ENCODE assay signal across 8 mouse cellular contexts in the genomic region with DNA sequence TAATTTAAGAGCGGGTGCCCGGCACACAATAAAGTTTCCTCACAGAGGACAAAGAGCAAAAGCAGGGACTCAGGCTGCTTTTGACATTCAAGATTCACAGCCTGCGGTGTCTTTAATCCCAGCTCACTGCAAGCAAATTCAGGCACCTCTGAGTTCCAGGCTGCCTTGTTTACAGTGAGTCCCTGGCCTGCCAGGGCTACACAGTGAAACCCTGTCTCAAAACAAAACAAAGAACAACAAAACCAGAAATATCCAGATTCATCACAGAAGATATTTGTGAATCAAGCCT. TPM values are rescaled to one million over a fixed set of nuclear protein-coding genes. Genes with fewer than 3 reads are reported as not detected.
A peak's percentile ranks its signal among the peaks of the same experiment; 100 is the strongest.
DNase-seq lines count a peak whose midpoint lies in the region; ATAC-seq and TF ChIP-seq lines count a peak whose summit lies in the region.

No protein-coding gene starts in this region.

- WGBS in kidney, embryonic 16.5 days = 6% methylated on average over 3 of the region's 3 CpGs
- WGBS in hindbrain, embryonic 13.5 days = 5% methylated on average over 3 of the region's 3 CpGs

- no peak for DNase-seq in kidney, adult 18-20 months
- DNase-seq in lung, postnatal 14 days = peak; percentile 2
- no peak for DNase-seq in adrenal gland, adult 8-10 months

- TF ChIP-seq CTCF in cortical plate, adult 2 months (IDR thresholded peaks at IDR 0.05; ENCODE audit: extremely low read depth, insufficient read depth, low read length) = no peak

- H3K4me2 ChIP-seq in kidney, embryonic 16.5 days (replicated peaks; ENCODE audit: low read depth, low read length) = peak overlapping the region; percentile 76
- H3K4me2 ChIP-seq in hindbrain, embryonic 13.5 days = peak overlapping the region; percentile 70

- peak; percentile 55; the same call in 1 of the 2 replicates for ATAC-seq in kidney, embryonic 16.5 days (ENCODE audit: low FRiP score, low TSS enrichment)
- peak; percentile 39 for ATAC-seq in hindbrain, embryonic 13.5 days (ENCODE audit: low FRiP score)
- no peak for ATAC-seq in erythroid progenitor cell, adult 5-6 weeks (replicated peaks; ENCODE audit: low FRiP score, poor library complexity, severe bottlenecking)
- no peak for ATAC-seq in megakaryocyte progenitor cell, adult 5-6 weeks (replicated peaks; ENCODE audit: poor library complexity)

- no peak for TF ChIP-seq POLR2A in cortical plate, adult 2 months (IDR thresholded peaks at IDR 0.05; ENCODE audit: extremely low read depth, insufficient read depth, low read length)

- peak overlapping the region; percentile 65 for H3K4me3 ChIP-seq in kidney, embryonic 16.5 days (ENCODE audit: low read length)
- H3K4me3 ChIP-seq in cortical plate, adult 2 months (ENCODE audit: insufficient read depth, low read length) = peak overlapping the region; percentile 64; the same call in 1 of the 2 replicates
- peak overlapping the region; percentile 55 for H3K4me3 ChIP-seq in hindbrain, embryonic 13.5 days

- 0 out of 2 replicates have a peak, but pooled peaks cover 3% of the 10 kb centered on the region for H3K4me1 ChIP-seq in kidney, embryonic 16.5 days (ENCODE audit: insufficient read depth, low read length)
- H3K4me1 ChIP-seq in cortical plate, adult 2 months (ENCODE audit: control insufficient read depth, insufficient read depth, low read length) = no peaks in the 10 kb centered on the region; the same call in 1 of the 2 replicates
- H3K4me1 ChIP-seq in hindbrain, embryonic 13.5 days (replicated peaks) = peaks cover 9% of the 10 kb centered on the region; the same call in 1 of the 2 replicates

- H3K9ac ChIP-seq in kidney, embryonic 16.5 days (replicated peaks; ENCODE audit: low read length) = peak overlapping the region; percentile 74
- peak overlapping the region; percentile 77 for H3K9ac ChIP-seq in hindbrain, embryonic 13.5 days

- no peaks in the 10 kb centered on the region for H3K27me3 ChIP-seq in kidney, embryonic 16.5 days (ENCODE audit: insufficient read depth, low read length)
- H3K27me3 ChIP-seq in hindbrain, embryonic 13.5 days = no peaks in the 10 kb centered on the region

- H3K9me3 ChIP-seq in kidney, embryonic 16.5 days (ENCODE audit: low read length) = no peaks in the 10 kb centered on the region
- H3K9me3 ChIP-seq in hindbrain, embryonic 13.5 days = no peaks in the 10 kb centered on the region

- H3K27ac ChIP-seq in kidney, embryonic 16.5 days (ENCODE audit: low read length) = peak overlapping the region; percentile 75
- no peak overlapping the region for H3K27ac ChIP-seq in cortical plate, adult 2 months (ENCODE audit: insufficient read depth, low read length)
- H3K27ac ChIP-seq in hindbrain, embryonic 13.5 days = no peak overlapping the region

- H3K36me3 ChIP-seq in kidney, embryonic 16.5 days (ENCODE audit: insufficient read depth, low read length) = peaks cover 6% of the 10 kb centered on the region; the same call in 1 of the 2 replicates
- H3K36me3 ChIP-seq in hindbrain, embryonic 13.5 days = peaks cover 2% of the 10 kb centered on the region; the same call in 1 of the 2 replicates

RNA-seq across cellular contexts. Expression of a gene that starts 0.5 kb away (rescaled TPM):
- 10.7 and 12.0 TPM in 2 replicates for polyA plus RNA-seq in kidney, embryonic 16.5 days (2015; fragmentation: Nextera tagmentation; extraction: Ambion mirVana)
- polyA plus RNA-seq in cortical plate, adult 2 months (2012; rRNA removed) = 9.1 TPM in 2 replicates
- 5.2 and 6.8 TPM in 2 replicates for polyA plus RNA-seq in hindbrain, embryonic 13.5 days (2015; fragmentation: Nextera tagmentation; extraction: Ambion mirVana)
- 0.84 and 7.2 TPM in 2 replicates for total RNA-seq in erythroid progenitor cell, adult 5-6 weeks (2015; ENCODE audit: low replicate concordance)
- 3.4 and 4.9 TPM in 2 replicates for total RNA-seq in erythroid progenitor cell, adult 5-6 weeks (2017; ENCODE audit: low replicate concordance)
- 7.3 and 13.1 TPM in 2 replicates for total RNA-seq in megakaryocyte progenitor cell, adult 5-6 weeks (2015)
- total RNA-seq in megakaryocyte progenitor cell, adult 5-6 weeks (2017) = 10.3 and 13.5 TPM in 2 replicates
- 10 to 100 TPM; 17.9 to 28.8 (median 23.0) TPM for total RNA-seq in adrenal gland, adult 8-10 months (2022)

RNA-seq across cellular contexts. Expression of a gene that starts 30.7 kb away (rescaled TPM):
- 1.1 TPM in 2 replicates for polyA plus RNA-seq in kidney, embryonic 16.5 days (2015; fragmentation: Nextera tagmentation; extraction: Ambion mirVana)
- 3.8 and 4.5 TPM in 2 replicates for polyA plus RNA-seq in cortical plate, adult 2 months (2012; rRNA removed)
- polyA plus RNA-seq in hindbrain, embryonic 13.5 days (2015; fragmentation: Nextera tagmentation; extraction: Ambion mirVana) = 0.21 and 0.58 TPM in 2 replicates
- not detected in 2 replicates for total RNA-seq in erythroid progenitor cell, adult 5-6 weeks (2015; ENCODE audit: low replicate concordance)
- 0.13 TPM in 1 of 2 replicates, not detected in the other for total RNA-seq in erythroid progenitor cell, adult 5-6 weeks (2017; ENCODE audit: low replicate concordance)
- total RNA-seq in megakaryocyte progenitor cell, adult 5-6 weeks (2015) = 2.2 and 2.5 TPM in 2 replicates
- 0.27 and 0.67 TPM in 2 replicates for total RNA-seq in megakaryocyte progenitor cell, adult 5-6 weeks (2017)
- 1 to 10 TPM in 3 of 4 experiments, under 1 TPM in 1; 0.99 to 5.2 (median 2.8) TPM for total RNA-seq in adrenal gland, adult 8-10 months (2022)

RNA-seq across cellular contexts. Expression of a gene that starts 32.1 kb away (rescaled TPM):
- 2.6 and 3.4 TPM in 2 replicates for polyA plus RNA-seq in kidney, embryonic 16.5 days (2015; fragmentation: Nextera tagmentation; extraction: Ambion mirVana)
- polyA plus RNA-seq in cortical plate, adult 2 months (2012; rRNA removed) = 10.0 and 11.5 TPM in 2 replicates
- polyA plus RNA-seq in hindbrain, embryonic 13.5 days (2015; fragmentation: Nextera tagmentation; extraction: Ambion mirVana) = 2.0 and 2.5 TPM in 2 replicates
- total RNA-seq in erythroid progenitor cell, adult 5-6 weeks (2015; ENCODE audit: low replicate concordance) = 2.9 and 7.1 TPM in 2 replicates
- 4.6 and 5.7 TPM in 2 replicates for total RNA-seq in erythroid progenitor cell, adult 5-6 weeks (2017; ENCODE audit: low replicate concordance)
- total RNA-seq in megakaryocyte progenitor cell, adult 5-6 weeks (2015) = 7.8 and 10.4 TPM in 2 replicates
- 5.9 and 8.1 TPM in 2 replicates for total RNA-seq in megakaryocyte progenitor cell, adult 5-6 weeks (2017)
- 10 to 100 TPM; 17.7 to 23.8 (median 18.7) TPM for total RNA-seq in adrenal gland, adult 8-10 months (2022)

RNA-seq across cellular contexts. Expression of a gene that starts 48.4 kb away (rescaled TPM):
- 14.4 and 15.2 TPM in 2 replicates for polyA plus RNA-seq in kidney, embryonic 16.5 days (2015; fragmentation: Nextera tagmentation; extraction: Ambion mirVana)
- 5.6 and 5.7 TPM in 2 replicates for polyA plus RNA-seq in cortical plate, adult 2 months (2012; rRNA removed)
- polyA plus RNA-seq in hindbrain, embryonic 13.5 days (2015; fragmentation: Nextera tagmentation; extraction: Ambion mirVana) = 14.6 and 14.8 TPM in 2 replicates
- 3.2 and 5.0 TPM in 2 replicates for total RNA-seq in erythroid progenitor cell, adult 5-6 weeks (2015; ENCODE audit: low replicate concordance)
- 1.8 TPM in 1 of 2 replicates, not detected in the other for total RNA-seq in erythroid progenitor cell, adult 5-6 weeks (2017; ENCODE audit: low replicate concordance)
- 8.5 and 11.6 TPM in 2 replicates for total RNA-seq in megakaryocyte progenitor cell, adult 5-6 weeks (2015)
- 12.3 and 14.5 TPM in 2 replicates for total RNA-seq in megakaryocyte progenitor cell, adult 5-6 weeks (2017)
- 10 to 100 TPM in 2 of 4 experiments, 1 to 10 TPM in 2; 7.4 to 10.7 (median 9.5) TPM for total RNA-seq in adrenal gland, adult 8-10 months (2022)

RNA-seq across cellular contexts. Expression of a gene that starts 52.3 kb away (rescaled TPM):
- 8.5 and 10.1 TPM in 2 replicates for polyA plus RNA-seq in kidney, embryonic 16.5 days (2015; fragmentation: Nextera tagmentation; extraction: Ambion mirVana)
- 3.9 and 4.6 TPM in 2 replicates for polyA plus RNA-seq in cortical plate, adult 2 months (2012; rRNA removed)
- polyA plus RNA-seq in hindbrain, embryonic 13.5 days (2015; fragmentation: Nextera tagmentation; extraction: Ambion mirVana) = 3.4 and 5.0 TPM in 2 replicates
- total RNA-seq in erythroid progenitor cell, adult 5-6 weeks (2015; ENCODE audit: low replicate concordance) = not detected in 2 replicates
- total RNA-seq in erythroid progenitor cell, adult 5-6 weeks (2017; ENCODE audit: low replicate concordance) = 4.0 TPM in 1 of 2 replicates, not detected in the other
- 10.0 and 10.4 TPM in 2 replicates for total RNA-seq in megakaryocyte progenitor cell, adult 5-6 weeks (2015)
- 5.2 and 10.9 TPM in 2 replicates for total RNA-seq in megakaryocyte progenitor cell, adult 5-6 weeks (2017)
- total RNA-seq in adrenal gland, adult 8-10 months (2022) = 1 to 10 TPM; 3.5 to 7.4 (median 5.4) TPM

Comparison
In these comparisons a context has a peak if more than half of its experiments do, and no peak if none do; other contexts are left out.
1. ATAC-seq: peak in kidney, embryonic 16.5 days (single experiment) and hindbrain, embryonic 13.5 days (single experiment); none in erythroid progenitor cell, adult 5-6 weeks (single experiment) and megakaryocyte progenitor cell, adult 5-6 weeks (single experiment).
2. Peak in every context shown above with its lines, with median percentiles within 50 percentile points of each other: H3K4me3 ChIP-seq.